Mouse (Mus musculus) G1E (cell line): ENCODE results near the gene Gpcpd1.

ENCODE experiments used
- CTCF ChIP-seq: IDR thresholded peaks from 2 replicates; pipeline ENCODE4 v1.5.1; 2012; ENCODE audit warnings: low read depth, low read length, inconsistent platforms, mixed read lengths
- GATA1 ChIP-seq: IDR thresholded peaks from 2 replicates; pipeline ENCODE4 v1.6.1; 2012; ENCODE audit warnings: borderline replicate concordance, low read length, inconsistent platforms, mixed read lengths
- TAL1 ChIP-seq: conservative IDR thresholded peaks from 2 replicates; pipeline ENCODE4 v1.6.1; 2012; ENCODE audit warnings: low read depth, low read length, inconsistent platforms, mixed read lengths

- TF ChIP-seq CTCF (no peak), GATA1 (no peak), TAL1 (no peak)
Measured at GRCm38 (mm10) chr2:132589906-132590538, 2.5 kb upstream of the Gpcpd1 start.
